Mouse (Mus musculus) bone marrow, adult 2 months (tissue): Measurements from ENCODE around the gene Nrl.
A peak's percentile ranks its signal among the peaks of the same experiment; 100 is the strongest.

Experiments
- CTCF ChIP-seq: fragments of 200-500 bp; IDR thresholded peaks from 2 replicates; pipeline ENCODE4 v1.5.1; 2011; ENCODE audit warnings: low read length, control low read depth; ENCODE audit not compliant: control insufficient read depth, insufficient read depth
- POLR2A ChIP-seq: fragments of 200-500 bp; IDR thresholded peaks from 2 replicates; pipeline ENCODE4 v1.6.1; 2011; ENCODE audit warnings: low read depth, mild to moderate bottlenecking, control low read depth, low read length, borderline replicate concordance; ENCODE audit not compliant: control insufficient read depth

GRCm38 (mm10) chr14:55536116-55536745 is 11.4 kb upstream of the Nrl start:
- TF ChIP-seq POLR2A (no peak), CTCF (peak; percentile 91)
